Mouse (Mus musculus) urinary bladder, postnatal 10 days (tissue): ENCODE results near the gene Alx3.

ENCODE experiments used
- DNase-seq: peaks from one replicate; pipeline ENCODE4 v3.0.0; 2022; ENCODE audit warnings: low spot score

Alx3 gene

DNA sequence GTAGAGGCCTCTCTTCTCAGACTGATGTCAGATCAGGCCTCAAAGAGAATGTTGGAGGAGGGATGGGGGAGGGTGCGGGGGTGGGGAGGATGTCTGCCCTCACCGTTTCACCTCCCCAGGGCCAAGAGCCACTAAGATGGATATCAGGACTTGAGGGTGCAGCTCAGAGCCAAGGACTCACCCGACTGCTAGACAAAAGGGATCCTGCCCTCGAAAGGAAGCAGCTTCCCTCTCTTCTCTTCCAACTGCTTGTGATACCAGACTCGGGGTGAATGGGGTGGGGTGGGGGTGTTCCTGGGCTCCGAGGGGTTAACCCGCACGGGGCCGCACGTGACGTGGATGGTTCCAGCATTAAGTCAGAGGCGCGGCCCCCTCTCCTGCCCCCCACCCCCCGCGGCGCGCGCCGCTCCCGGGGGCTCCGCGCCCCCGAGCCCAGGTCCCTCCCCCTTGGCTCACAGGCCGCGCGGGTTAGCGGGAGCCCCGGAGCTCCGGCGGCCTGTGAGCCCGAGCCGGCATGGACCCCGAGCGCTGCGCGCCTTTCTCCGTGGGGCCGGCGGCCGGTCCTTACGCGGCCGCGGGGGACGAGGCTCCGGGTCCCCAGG is at the start of gene Alx3:
Gene Alx3, plus strand, starts transcription at position 370 of the 602 bp plus-strand sequence.
- DNase-seq, result no peak

DNA sequence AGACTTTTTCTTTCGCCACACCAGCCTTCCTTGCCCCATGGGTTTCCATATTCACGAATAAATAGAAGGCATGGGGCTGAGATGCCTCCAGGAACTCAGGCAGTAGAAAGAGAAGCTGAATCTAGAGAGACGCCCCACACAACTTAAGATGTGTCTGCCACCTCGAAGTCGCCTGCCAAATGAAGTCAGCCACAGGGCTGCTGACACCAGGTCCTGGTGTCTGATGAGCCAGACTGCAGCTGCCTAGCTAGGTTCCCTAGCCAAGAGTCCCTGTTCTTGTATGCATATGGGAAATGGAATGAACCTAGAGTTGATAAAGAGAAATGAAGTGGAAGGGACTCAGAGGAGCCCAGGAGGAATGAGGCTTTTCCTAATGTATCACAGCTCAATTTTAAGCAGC is 49.6 kb upstream of the Alx3 start:
- no peak for DNase-seq

DNA sequence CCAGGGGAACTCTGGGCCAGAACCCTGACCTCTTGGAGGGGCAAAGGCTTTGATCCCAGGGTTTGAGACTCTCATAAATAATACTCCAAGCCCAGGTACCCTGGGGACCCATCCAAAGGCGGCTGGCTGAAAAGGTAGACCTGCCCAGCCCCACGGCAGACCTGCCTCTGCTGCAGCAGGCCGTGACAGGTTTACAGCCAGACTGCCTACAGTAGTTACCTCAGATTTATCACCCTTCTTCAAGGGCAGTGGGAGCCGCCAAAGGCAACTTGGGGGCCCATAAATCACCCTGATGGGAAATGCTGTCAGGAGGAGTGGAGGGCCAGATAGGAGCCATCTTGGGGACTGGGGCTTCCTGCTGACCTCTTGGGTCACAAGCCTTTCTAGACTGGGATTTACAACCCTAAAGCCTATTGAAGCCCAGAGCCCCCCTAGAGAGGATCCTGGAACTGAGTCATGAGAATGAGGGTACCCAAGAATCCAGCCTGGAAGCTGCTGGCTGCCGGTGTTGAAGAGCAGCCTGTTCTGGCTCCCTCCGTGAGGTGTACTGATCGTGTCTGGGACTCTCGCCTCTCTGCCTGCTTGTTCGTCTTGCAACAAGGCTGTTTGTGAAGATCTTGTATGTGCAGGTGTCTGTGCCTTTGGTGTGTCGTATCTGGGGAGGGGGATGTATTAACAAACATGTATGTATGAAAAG is 49.0 kb upstream of the Alx3 start:
- DNase-seq, result no peak

DNA sequence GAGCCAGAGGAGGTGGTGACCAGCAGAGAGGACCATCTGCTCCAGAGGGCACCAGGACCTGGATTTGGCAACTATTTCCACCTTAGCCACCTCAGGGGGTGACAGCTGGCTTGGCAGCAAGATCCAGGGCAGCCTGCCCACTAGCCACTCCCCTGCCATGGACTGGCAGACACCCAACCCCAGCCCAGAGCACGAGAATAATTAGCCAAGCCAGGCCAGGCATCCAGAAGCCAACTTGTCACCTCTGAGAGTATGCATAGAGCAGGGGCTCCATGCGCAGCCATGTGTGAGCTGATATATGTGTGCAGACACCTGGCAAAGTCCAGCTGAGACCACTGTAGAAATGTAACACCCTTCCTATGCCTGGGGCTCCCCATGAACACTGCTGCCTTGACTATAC is 47.9 kb upstream of the Alx3 start:
- no peak for DNase-seq

DNA sequence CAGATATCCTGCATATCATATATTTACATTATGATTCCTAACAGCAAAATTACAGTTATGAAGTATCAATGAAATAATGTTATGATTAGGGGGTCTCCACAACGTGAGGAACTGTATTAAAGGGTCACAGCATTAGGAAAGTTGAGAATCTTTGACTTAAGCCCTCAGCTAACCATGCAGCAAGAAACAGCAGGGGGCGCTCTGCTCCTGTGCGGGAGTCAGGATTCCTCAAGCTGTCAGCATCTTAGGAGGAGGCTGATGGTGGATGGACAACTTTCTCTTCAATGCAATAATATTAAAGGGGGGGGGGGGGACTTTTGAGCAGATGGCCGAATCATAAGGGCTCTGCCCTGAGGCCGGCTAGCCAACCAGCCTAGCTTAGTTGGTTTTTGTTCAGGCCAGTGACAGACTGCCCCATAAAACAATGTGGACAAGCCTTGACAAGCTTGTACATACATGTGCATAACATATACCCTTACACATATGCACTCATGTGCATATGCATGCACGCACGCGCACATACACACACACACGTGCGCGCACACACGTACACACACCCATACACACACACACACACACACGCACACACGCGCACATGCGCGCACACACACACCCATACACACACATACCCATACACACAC is 44.3 kb upstream of the Alx3 start:
- no peak for DNase-seq

DNA sequence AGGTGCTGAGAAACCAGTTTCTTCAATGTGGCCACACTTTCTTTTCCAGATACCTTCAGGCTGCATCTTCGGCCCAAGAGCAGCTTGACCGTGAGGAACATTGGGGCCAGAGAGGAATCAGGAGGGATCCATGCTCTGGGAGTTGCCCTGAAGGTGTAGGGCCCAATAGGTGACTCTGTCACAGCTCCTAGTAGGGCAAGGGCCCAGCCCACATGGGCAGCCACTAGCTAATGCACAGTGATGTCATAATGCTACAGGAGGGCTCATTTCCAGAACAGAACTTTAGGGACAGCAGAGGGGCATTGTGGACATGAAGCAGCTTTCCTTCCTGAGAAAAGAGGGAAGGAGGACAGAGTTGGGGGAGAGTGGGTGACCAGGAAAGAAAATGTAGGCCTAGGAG is 40.0 kb upstream of the Alx3 start, which contains the start of gene Ubl4b:
Gene Ubl4b, minus strand, starts transcription at position 232 of the 400 bp plus-strand sequence.
- DNase-seq, result no peak

DNA sequence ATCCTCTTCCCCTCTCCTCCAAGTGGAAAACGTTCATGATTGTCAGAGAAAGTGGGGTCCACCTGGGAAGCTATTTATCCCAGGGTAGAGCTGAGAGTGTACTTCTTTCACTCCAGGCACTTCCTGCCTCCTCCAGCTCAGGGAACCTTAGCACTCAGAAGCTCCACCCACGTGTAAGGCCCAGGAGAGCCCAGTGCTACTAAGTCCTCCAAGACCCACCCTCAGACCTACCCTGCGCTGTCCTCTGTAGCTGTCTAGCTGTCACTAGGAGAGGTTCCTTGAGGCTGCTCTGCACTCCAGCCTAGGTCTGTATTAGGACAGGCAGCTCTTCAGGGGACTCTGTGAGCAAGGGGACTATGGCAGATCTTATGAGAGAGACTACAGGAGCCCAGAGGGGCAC is 36.1 kb upstream of the Alx3 start:
- DNase-seq, result no peak

DNA sequence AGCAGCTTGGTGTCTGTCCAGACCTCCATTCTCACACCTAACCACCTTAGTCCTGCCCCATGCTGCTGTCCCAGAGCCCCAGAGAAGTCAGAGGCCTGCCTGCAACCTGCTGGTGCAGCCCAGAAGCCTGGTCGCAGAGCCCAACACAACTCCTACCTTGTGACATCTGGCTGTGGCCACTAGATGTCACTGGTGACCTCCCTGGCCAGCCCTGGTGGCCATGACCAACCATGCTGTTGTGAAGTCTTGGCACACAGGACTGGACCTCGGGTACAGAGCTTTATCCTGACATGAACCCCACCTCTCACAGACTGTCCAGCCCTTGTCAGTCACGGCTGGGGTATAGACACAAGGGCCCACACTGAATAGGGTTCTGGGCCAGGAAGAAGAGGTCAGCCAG is 35.6 kb upstream of the Alx3 start:
- no peak for DNase-seq

DNA sequence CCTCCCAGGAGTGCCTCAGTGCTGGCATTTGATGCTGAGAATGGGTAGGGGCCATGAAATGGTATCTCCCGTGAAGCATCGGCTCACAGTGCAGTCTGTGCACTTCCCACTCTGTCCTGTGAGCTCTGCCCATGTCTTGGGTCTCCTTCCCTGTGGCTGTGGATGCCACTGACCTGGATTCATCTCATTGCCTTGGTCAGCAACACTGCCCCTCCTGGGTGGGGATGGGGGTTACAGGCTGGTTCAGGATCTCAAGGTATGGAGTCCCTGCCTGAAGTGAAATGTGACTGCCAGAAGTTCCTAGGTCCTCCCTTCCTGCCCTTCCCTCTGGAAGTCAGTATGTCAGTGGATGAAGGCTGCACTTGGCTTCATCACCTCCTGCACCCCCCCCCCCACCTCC is 32.7 kb upstream of the Alx3 start:
- no peak for DNase-seq

DNA sequence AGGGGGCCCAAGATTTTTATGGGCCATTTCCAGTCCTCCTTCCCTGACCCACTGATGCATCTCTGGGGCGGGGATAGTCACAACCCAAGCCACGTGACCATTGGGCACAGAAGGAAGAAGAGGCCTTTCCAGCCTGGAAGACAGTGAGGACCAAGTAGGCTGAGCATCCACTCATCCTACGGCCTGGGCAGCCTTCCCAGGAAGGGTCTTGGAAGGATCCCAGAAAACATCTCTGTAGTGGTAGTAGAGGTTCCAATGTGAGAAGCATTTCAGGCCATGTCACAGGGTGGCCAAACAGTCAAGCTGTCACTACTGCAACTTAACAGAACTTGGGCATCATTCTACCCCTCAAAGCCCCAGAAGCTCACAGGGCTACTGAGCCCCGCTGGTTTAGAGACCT is 32.2 kb upstream of the Alx3 start:
- DNase-seq, result no peak

DNA sequence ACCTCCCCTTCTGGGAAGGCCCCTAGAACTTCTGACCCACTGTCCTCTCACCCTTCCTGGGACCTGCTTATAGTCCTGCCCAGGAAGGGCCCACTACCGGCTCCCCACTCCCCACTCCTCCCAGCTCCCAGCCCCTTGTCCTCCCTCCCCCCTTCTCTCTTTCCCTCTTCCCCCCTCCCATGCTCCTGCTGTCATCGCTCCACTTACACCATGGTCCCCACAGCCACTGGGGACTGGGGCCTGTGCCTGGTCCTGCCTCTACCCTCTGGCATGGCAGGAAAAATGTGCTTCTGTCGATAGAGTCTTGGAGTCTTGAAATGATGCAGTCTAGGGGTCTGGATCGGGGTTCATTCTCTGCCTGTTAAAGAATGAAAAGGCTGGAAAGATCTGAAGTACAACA is 31.0 kb upstream of the Alx3 start:
- DNase-seq, result no peak

DNA sequence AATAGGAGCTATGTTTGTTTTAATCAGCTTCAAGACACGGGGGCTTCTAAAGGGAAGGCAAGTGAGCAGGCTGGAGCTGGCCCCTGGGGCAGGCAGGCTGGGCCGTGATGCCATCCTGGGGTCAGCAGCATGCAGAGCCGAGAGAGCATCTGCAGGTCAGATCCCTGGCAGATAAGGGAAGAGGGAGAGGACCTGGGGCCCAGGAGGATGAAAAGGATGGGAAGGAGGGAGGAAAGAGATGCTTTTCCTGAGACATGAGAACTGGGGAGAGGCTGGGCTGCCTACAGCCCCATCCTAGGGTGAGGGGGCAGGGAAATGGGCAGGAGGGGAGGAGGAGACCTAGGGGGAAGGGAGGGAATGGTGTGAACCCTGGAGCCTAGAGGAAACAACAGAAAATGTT is 29.5 kb upstream of the Alx3 start:
- no peak for DNase-seq

DNA sequence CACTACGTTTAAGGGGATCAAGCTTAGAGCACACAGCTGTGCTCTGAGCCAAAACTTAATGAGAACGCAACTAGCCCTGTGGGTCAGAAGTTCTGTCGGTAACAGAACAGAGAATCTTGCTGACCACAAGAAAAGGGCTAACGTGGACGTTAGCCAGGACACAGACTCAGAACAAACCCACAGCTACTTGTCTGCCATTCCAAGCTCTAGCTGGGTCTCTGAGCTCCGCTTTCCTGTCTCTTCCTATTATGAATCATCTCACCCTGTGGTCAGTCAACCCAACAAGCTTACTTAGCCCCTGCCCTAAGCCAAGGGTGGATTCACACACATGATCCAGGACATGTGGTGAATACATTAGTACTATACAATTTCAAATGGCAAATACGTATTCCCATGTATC is 27.1 kb upstream of the Alx3 start:
- DNase-seq, result no peak

DNA sequence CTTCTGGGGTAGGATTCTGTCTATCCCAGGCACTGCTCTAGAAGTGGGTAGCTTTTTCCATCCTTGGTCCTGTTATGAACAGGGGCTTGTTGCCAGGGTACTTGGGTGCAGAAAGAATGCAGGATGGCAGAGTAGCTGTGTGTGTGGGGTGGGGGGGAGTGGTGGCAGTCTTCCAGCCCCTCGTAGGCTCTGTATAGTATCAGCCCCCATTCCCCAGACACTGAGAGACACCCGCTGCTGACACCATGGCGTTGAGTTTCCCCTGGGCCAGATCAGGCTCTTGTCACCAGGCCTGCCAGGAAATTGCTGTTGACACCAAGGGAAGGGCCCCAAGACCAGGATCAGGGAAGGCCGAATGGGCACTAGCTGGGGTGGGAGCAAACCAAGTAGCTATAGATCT is 26.1 kb upstream of the Alx3 start:
- no peak for DNase-seq

DNA sequence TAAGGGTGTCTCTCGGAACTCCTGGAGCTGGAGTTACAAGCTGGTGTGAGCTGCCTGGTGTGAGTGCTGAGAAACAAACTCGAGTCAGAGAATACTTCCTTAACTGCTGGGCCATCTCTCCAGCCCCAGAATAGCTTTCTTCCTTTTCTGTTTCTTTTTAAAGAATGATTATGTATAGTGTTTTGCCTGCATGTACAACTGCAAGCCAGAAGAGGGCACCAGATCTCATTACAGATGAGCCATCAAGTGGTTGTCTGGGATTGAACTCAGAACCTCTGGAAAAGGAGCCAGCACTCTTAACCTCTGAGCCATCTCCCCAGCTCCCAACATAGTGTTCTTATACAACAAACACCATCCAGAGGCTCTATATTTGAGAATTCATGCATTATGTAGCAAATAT is 23.6 kb upstream of the Alx3 start:
- DNase-seq, result no peak

DNA sequence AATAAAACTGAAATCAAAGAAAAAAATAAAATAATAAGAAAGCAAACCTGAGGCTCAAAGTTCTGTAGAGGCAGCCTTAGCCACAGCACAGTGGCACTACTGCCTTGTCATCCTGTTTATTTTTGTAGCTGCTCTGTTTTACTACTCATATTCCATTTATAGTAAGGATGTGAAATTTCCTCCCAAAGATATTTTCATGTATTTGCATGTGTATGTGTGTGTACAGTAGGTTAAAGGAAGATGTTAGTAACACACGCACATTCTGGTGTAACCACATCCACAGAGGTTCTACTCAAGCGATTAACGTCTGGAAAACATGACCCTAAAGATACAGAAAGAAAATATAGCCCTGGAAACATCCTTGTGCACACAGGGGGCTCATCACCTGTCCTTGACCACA is 18.0 kb upstream of the Alx3 start:
- DNase-seq, result no peak

DNA sequence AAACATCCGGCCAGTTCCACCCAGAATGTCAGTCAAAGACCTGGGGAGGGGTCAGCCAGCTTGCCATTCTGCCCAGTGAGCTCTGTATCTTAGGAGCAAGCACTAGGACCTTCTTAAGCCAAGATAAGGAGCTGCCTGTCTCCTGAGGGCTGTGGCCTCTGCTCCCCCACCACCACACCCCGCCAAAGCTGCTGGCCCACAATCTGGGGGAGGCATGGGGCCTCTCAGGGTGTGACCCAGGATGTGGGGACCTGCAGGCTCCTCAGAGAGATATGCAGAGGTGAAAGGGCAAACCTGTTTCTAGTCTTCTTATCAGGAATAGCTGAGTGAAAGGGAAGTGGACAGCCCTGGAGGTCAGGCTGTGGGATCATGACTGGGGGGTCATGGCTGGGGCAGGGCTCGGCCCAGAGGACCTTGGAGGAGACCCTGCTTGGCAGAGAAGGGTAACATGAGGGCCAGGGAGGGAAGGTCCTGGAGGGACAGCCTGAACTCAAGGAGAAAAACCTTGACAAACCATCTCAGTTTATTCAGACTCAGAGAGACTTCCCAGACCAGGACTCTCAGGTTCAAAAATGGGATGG is 16.9 kb upstream of the Alx3 start:
- DNase-seq, result no peak

DNA sequence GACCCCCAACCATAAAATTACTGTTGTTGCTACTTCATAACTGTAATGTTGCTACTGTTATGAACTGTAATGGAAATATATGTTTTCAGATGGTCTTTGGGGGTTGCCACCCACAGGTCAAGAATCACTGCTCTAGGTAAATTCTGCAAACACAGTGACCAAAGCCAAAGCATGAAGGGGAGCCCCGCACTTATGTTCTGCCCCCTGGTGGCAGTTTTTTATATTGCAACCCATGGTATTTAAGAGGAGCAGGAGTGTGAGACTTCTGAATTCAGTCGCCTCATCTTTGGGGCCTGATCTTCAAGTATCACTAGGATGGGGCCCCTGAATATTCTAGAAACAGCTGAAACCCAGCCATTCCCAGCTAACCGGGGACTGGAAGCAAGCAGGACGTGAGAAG is 15.4 kb upstream of the Alx3 start:
- DNase-seq, result no peak

DNA sequence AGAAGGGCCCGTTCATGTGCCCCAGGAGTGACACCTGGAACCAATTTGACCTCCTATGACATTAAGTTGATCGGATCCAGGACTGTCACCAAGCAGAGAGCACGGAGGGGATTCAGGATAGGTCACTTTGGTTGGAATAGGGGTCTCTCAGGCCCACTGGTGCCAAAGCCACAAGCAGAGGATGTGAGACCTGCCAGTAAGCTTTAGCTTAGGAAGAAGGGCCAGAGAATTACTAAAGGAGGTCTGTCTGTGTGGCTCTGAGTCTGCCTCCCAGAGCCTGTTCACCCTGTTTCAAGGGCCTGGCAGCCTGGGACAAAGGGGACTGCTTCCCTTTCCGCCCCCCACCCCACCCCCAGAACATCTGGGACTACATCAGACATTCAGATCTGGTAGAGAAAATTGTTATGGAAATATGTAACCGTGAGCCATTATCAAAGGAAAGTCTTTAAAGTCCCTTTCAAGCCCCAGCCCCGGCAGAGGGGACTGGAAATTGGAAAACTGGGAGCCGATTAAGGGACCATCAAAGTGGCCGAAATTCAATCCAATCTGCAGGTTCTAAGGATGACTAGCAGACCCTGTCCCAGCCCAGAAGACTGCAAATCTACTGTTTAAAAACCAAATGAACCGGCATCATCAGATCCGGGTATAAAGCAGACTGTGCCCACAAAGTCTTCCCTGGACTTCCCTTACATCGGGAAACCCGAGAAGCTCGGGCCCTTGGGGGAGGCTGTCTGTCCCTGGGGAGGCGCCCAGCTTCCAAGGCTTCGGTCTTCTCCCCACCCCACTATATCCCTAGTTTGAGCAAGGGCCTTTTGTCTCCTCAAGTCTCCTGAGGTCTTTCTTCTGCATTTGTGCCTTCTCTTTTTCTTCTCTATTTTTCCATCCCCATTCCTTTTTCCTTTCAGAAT is 13.5 kb upstream of the Alx3 start:
- no peak for DNase-seq

DNA sequence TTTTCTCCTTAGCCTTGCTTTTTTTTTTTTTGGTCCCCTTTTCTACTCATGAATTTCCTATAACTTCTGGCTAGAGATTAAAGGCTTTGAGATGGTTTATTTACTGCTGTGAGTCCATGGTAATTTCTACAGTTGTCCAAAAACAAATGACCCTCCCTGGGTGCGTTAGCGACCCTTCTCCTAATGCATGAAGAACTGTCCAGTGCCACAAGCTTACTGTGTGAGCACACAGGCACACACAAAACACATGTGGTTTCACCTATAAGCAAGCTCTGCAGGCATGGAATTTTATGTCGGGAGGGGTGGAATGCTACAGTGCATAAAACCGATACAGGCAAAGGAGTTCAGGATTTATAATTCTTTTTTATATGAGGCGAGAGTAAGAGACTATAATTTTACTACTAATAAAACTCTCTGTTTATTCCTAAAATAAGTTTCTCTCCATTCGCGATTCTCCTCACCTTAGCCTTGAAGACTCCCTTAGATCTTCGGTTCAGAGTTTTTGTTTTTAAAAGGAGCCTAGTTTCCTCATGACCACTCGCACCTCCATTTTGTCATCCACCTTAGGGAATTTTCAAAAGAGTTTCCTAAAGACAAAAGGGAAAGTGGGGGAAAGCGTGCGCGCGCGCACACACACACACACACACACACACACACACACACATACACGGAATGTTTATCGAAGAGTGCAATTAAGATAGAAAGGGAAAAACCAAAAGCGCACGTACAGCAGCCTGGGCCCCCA is 12.5 kb upstream of the Alx3 start:
- DNase-seq, result no peak
